Mouse (Mus musculus) heart, adult 2 months (tissue): Measurements from ENCODE around the gene Rhcg.

Source experiments
- CTCF ChIP-seq: fragments of 200-600 bp; IDR thresholded peaks from 2 replicates; pipeline ENCODE4 v1.8.1; 2022; ENCODE audit warnings: antibody characterized with exemption, mild to moderate bottlenecking, moderate library complexity
- EP300 ChIP-seq: fragments of 200-500 bp; IDR thresholded peaks from 2 replicates; pipeline ENCODE4 v1.6.1; 2011; ENCODE audit warnings: low read depth, low read length, control low read depth; ENCODE audit not compliant: insufficient read depth

DNA sequence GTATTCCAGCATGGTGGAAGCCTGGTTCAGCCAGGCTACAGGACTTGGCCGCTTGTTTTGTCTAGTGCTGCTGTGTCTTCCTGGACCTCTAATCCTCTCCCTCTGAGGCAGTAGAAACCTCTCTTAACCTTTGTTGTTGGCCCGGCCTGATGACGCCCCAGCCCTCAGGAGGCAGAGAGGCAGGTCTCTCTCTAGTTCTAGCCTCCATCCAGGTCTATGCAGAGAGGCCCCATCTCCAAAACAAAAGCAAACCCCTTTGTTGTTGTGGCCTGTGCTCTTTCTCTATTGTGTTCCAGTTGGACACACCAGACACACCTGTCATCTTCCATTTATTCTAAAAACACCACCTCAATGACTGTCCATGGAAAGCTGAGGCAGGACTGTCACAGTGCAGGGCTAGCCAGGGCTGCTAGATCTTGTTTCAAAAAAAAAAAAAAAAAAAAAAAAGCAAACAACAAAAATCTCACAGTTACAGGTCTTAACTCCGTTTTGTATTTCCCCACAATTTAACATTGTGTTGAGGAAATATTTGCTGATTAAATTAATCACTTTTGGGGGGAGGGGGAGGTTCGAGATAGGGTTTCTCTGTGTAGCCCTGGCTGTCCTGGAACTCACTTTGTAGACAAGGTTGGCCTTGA is 43.9 kb upstream of the Rhcg start:
- TF ChIP-seq CTCF (no peak), EP300 (no peak)
